Mouse (Mus musculus) CH12.LX (cell line): ENCODE measurements at regions not wholly inside any gene's neighbourhood (a gene's known extent, or its start where the extent isn't known, plus 50 kb on each side); places are given as distances from the start of the nearest gene placed in this dataset.

Experiments used
- BHLHE40 ChIP-seq: IDR thresholded peaks from 2 replicates; pipeline ENCODE4 v1.6.1; 2011; ENCODE audit warnings: mild to moderate bottlenecking, low read depth, low read length, improper control_type of control experiment
- CHD1 ChIP-seq: IDR thresholded peaks from 2 replicates; pipeline ENCODE4 v1.6.1; 2012; ENCODE audit warnings: low read depth, low read length, improper control_type of control experiment, inconsistent platforms
- CTCF ChIP-seq, 2 experiments: IDR thresholded peaks in 1 of 2; conservative IDR thresholded peaks in 1 of 2; 2 replicates each; pipeline ENCODE4 v1.5.1; 2011 to 2012; ENCODE audit warnings: low read depth in 2 of 2, low read length in 2 of 2, improper control_type of control experiment in 1 of 2, inconsistent platforms in 1 of 2, mild to moderate bottlenecking in 1 of 2, moderate library complexity in 1 of 2
- EP300 ChIP-seq: IDR thresholded peaks from 2 replicates; pipeline ENCODE4 v1.6.1; 2011; ENCODE audit warnings: low read length, improper control_type of control experiment
- GABPA ChIP-seq: IDR thresholded peaks from 2 replicates; pipeline ENCODE4 v1.6.1; 2012; ENCODE audit warnings: low read depth, low read length, improper control_type of control experiment, inconsistent platforms; ENCODE audit not compliant: insufficient replicate concordance
- JUN ChIP-seq: IDR thresholded peaks from 2 replicates; pipeline ENCODE4 v1.6.1; 2011; ENCODE audit warnings: low read depth, mild to moderate bottlenecking, low read length, improper control_type of control experiment, moderate library complexity; ENCODE audit not compliant: insufficient read depth
- MAX ChIP-seq: IDR thresholded peaks from 2 replicates; pipeline ENCODE4 v1.6.1; 2011; ENCODE audit warnings: low read length, improper control_type of control experiment
- MEF2A ChIP-seq: IDR thresholded peaks from 2 replicates; pipeline ENCODE4 v1.6.1; 2014; ENCODE audit warnings: low read depth, mild to moderate bottlenecking, inconsistent platforms, low read length, improper control_type of control experiment, borderline replicate concordance
- MXI1 ChIP-seq: IDR thresholded peaks from 2 replicates; pipeline ENCODE4 v1.6.1; 2011; ENCODE audit warnings: mild to moderate bottlenecking, low read depth, low read length, improper control_type of control experiment
- NELFE ChIP-seq: IDR thresholded peaks from 2 replicates; pipeline ENCODE4 v1.6.1; 2011; ENCODE audit warnings: low read depth, low read length, improper control_type of control experiment
- POLR2A ChIP-seq: IDR thresholded peaks from 2 replicates; pipeline ENCODE4 v1.6.1; 2011; ENCODE audit warnings: low read depth, mild to moderate bottlenecking, improper control_type of control experiment, low read length
- TCF12 ChIP-seq: IDR thresholded peaks from 2 replicates; pipeline ENCODE4 v1.6.1; 2014; ENCODE audit warnings: low read depth, mild to moderate bottlenecking, inconsistent platforms, low read length, improper control_type of control experiment
- USF1 ChIP-seq: IDR thresholded peaks from 2 replicates; pipeline ENCODE4 v1.6.1; 2014; ENCODE audit warnings: low read depth, mild to moderate bottlenecking, inconsistent platforms, low read length, improper control_type of control experiment
- ZC3H11A ChIP-seq: IDR thresholded peaks from 2 replicates; pipeline ENCODE4 v1.6.1; 2012; ENCODE audit warnings: low read depth, mild to moderate bottlenecking, inconsistent platforms, low read length, improper control_type of control experiment

- TF ChIP-seq ZC3H11A = no peak
- no peak for TF ChIP-seq USF1
- TF ChIP-seq CHD1 = no peak
- TF ChIP-seq EP300 = no peak
- no peak for TF ChIP-seq MAX
- TF ChIP-seq CTCF (conservative IDR thresholded peaks at IDR 0.05 in 1 of 2, IDR thresholded peaks at IDR 0.05 in 1 of 2; ENCODE audit: low read depth in 2 of 2, low read length in 2 of 2) = no peak
- TF ChIP-seq POLR2A = no peak
- no peak for TF ChIP-seq MEF2A
- no peak for TF ChIP-seq JUN
- no peak for TF ChIP-seq NELFE
- TF ChIP-seq TCF12 = no peak
- TF ChIP-seq GABPA = no peak
- TF ChIP-seq MXI1 = no peak
- TF ChIP-seq BHLHE40 = no peak
Observed at GRCm38 (mm10) chr8:33991165-33991916, 120.2 kb downstream of the Gm10131 start.
